Mouse (Mus musculus) CH12F3 (cell line): Measurements from ENCODE around the gene Gm28510.
"Not testable (repeated sequence)": the region's sequence is repeated elsewhere in the genome, so short reads cannot be mapped to it uniquely, and the experiment has no call there.

Source experiments
- in situ Hi-C: fragments of 300-500 bp; cut with MboI; formaldehyde crosslinking; loops from 2 replicates; pipeline ENCODE4 v1.14.3; 2020; ENCODE audit warnings: low sequenced_read_pairs

Gm28510 gene

DNA sequence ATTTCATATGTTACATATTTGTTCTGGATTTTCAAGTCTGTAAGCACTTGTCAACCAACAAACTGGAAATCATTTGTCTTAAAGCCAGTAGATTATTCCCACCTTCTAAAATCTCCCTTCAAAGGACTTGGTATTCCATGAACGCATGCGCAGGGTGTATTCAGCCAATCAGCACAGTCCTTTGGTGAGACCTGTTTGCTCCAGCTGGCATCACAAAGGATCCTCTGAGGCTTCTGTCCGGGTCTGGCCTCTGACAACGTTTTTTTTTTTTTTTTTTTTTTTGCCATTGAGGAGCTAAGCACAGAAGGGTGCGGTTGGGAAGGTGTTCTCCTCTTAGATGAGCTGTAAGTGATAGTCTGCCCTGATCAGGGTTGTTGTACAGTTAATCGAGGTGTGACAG lies at the start of gene Gm28510:
TSS of gene Gm28510 (plus strand) at position 301 of the 400 bp plus-strand sequence.
- in situ Hi-C loops, result not testable (repeated sequence)
